In the genomic region with DNA sequence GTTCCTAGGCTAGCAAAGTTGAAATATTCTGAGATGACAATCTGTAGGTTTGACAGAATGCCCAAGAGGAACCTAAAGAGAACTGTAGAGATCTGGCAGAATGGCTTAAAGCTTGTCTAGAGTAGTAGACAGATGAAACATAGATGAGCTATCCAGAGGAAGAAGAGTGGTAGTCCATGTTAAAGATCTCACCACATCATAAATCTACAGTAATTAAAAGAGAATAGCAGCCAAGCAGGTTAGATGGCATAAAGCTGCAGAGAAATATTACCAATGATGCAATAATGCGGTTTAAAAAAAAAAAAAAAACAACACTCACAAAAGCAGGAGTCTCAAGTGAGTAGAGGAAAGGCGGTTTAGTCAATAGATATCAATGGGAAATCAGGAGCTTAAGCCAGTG, we compare ENCODE assay signal across 20 mouse cellular contexts.
A peak's percentile ranks its signal among the peaks of the same experiment; 100 is the strongest.
DNase-seq lines count a peak whose midpoint lies in the region; TF ChIP-seq lines count a peak whose summit lies in the region.
"Had no signal": no experiment of that assay in that cellular context is flagged by ENCODE, and none has a peak within 500 bp of the region (broad histone marks: within the 10 kb centered on the region; RNA-seq: fewer than 3 reads in every experiment).

No protein-coding gene starts in this region.

- no peak overlapping the region for H3K27ac ChIP-seq in forebrain, embryonic 10.5 days

- H3K9me3 ChIP-seq in forebrain, embryonic 10.5 days: no peaks in the 10 kb centered on the region

- peaks cover 4% of the 10 kb centered on the region for H3K36me3 ChIP-seq in forebrain, embryonic 10.5 days (replicated peaks)
- H3K36me3 ChIP-seq: G1E had no signal

- no peak for TF ChIP-seq POLR2A in lung, adult 2 months (IDR thresholded peaks at IDR 0.05; ENCODE audit: borderline replicate concordance, extremely low read depth, low read depth, low read length)

- no peak for TF ChIP-seq CTCF in lung, adult 2 months (IDR thresholded peaks at IDR 0.05; ENCODE audit: insufficient read depth, low read length)

- no peaks in the 10 kb centered on the region for H3K4me1 ChIP-seq in lung, adult 2 months (ENCODE audit: control insufficient read depth, insufficient read depth, low read length)
- peaks cover 58% of the 10 kb centered on the region for H3K4me1 ChIP-seq in forebrain, embryonic 10.5 days

- no peak overlapping the region for H3K4me3 ChIP-seq in lung, adult 2 months (replicated peaks; ENCODE audit: extremely low read depth, low read depth, low read length)
- H3K4me3 ChIP-seq in forebrain, embryonic 10.5 days: no peak overlapping the region

- WGBS in lung, adult 2 months: 88% methylated on average over 2 of the region's 2 CpGs
- WGBS in forebrain, embryonic 10.5 days: 95% methylated on average over 2 of the region's 2 CpGs

- peak; percentile 7 for DNase-seq in adipocyte (ENCODE audit: low spot score)
- peak; percentile 76 for DNase-seq in fat pad, adult 2 months (ENCODE audit: extremely low read depth, low read depth, low spot score)
- peak; percentile 79 for DNase-seq in gonadal fat pad, adult 2 months (ENCODE audit: low read depth)
- DNase-seq in lung, adult 2 months: no peak
- DNase-seq in layer of hippocampus, adult 9-10 months (ENCODE audit: low spot score): no peak
- no peak for DNase-seq in forebrain, embryonic 10.5 days (ENCODE audit: extremely low spot score, low spot score)
- DNase-seq: adrenal gland, adult 2 months; adrenal gland, adult 8-10 months; adrenal gland, postnatal 10 days; adrenal gland, postnatal 14 days; adrenal gland, postnatal 25 days; adrenal gland, postnatal 36 days; B cell, adult 2 months; cerebellum, adult 11 months; cerebellum, adult 11-12 months; cerebellum, adult 18-20 months; cerebellum, adult 2 months had no signal

- H3K27me3 ChIP-seq in forebrain, embryonic 10.5 days (ENCODE audit: poor library complexity, severe bottlenecking): peaks cover 10% of the 10 kb centered on the region
- H3K27me3 ChIP-seq: CH12.LX, Patski had no signal

Comparison
In these comparisons a context has a peak if more than half of its experiments do, and no peak if none do; other contexts are left out.
1. DNase-seq: peak in adipocyte (single experiment), fat pad, adult 2 months (single experiment) and gonadal fat pad, adult 2 months (single experiment); none in lung, adult 2 months (single experiment), layer of hippocampus, adult 9-10 months (single experiment) and forebrain, embryonic 10.5 days (single experiment).